Mouse (Mus musculus) spleen, adult 2 months (tissue): Measurements from ENCODE around the gene Ncs1. TPM values are rescaled to one million over a fixed set of nuclear protein-coding genes. Genes with fewer than 3 reads are reported as not detected.

Experiments
- DNase-seq, 2 experiments: peaks; one replicate each; pipeline versions ENCODE4 v3.0.0 to v3.0.0-alpha.2; 2012 to 2021; ENCODE audit warnings: low spot score in 2 of 2, low read depth in 1 of 2
- H3K27ac ChIP-seq: fragments of 200-500 bp; 2 replicates; pipeline ENCODE4 v1.5.1; 2012; ENCODE audit warnings: low read length, inconsistent platforms; ENCODE audit not compliant: insufficient read depth
- H3K27me3 ChIP-seq: fragments of 200-500 bp; 2 replicates; pipeline ENCODE4 v1.6.1; 2012; ENCODE audit warnings: mild to moderate bottlenecking, moderate library complexity, low read length, inconsistent platforms; ENCODE audit not compliant: control insufficient read depth, insufficient read depth
- H3K36me3 ChIP-seq: fragments of 200-500 bp; 2 replicates; pipeline ENCODE4 v1.6.1; 2012; ENCODE audit warnings: mild to moderate bottlenecking, low read length, inconsistent platforms; ENCODE audit not compliant: control insufficient read depth, insufficient read depth
- H3K4me1 ChIP-seq: fragments of 200-500 bp; 2 replicates; pipeline ENCODE4 v1.6.1; 2011; ENCODE audit warnings: inconsistent platforms; ENCODE audit not compliant: control insufficient read depth, insufficient read depth, insufficient read length
- H3K4me3 ChIP-seq: fragments of 200-500 bp; 2 replicates; pipeline ENCODE4 v1.5.1; 2011; ENCODE audit warnings: mild to moderate bottlenecking, inconsistent platforms; ENCODE audit not compliant: insufficient read depth, insufficient read length; ENCODE audit errors: extremely low read depth
- CTCF ChIP-seq: fragments of 200-500 bp; IDR thresholded peaks from 2 replicates; pipeline ENCODE4 v1.5.1; 2011; ENCODE audit warnings: mild to moderate bottlenecking, inconsistent platforms; ENCODE audit not compliant: insufficient read depth, insufficient read length, insufficient replicate concordance; ENCODE audit errors: extremely low read depth
- POLR2A ChIP-seq: fragments of 200-500 bp; IDR thresholded peaks from 2 replicates; pipeline ENCODE4 v1.6.1; 2011; ENCODE audit warnings: low read depth, low read length, inconsistent platforms
- whole genome bisulfite sequencing: fragments of 180-500 bp; shearing (Covaris S2); methylation state at CpG from one replicate; pipeline ENCODE4 v1.1.7; 2018; 5-methylcytosine and 5-hydroxymethylcytosine counted together
- polyA plus RNA-seq: library from polyadenylated mRNA; depleted of rRNA; stranded (reverse); fragments of >200 nt; gene quantifications from 2 replicates; pipeline ENCODE4 v1.2.3, GENCODE M21; 2012

Ncs1 gene
- polyA plus RNA-seq, 1 experiment = 1.3 TPM

DNA sequence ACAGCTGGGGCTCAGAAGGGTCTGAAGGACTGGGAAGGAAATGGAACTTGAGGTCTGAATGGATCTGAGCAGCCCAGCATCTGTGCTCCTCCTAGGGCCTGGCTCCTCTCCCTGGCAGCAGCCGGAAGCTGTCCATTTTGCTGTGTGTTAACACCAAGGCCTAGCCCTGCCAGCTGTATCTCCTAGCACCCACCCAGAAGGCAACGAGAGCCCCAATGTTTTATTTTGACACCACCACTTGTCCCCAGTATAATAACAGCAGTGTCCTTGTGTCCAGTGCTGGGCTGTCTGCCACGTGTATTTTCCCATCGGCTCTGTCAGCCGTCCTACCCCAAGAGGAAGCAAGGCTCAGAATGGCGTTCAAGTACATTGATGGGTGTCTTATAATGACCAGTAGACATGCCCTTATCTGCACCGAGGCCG is 17.4 kb downstream of the Ncs1 start:
- Histone ChIP-seq H3K4me3 (no peak overlapping the region), H3K27me3 (no peaks in the 10 kb centered on the region), H3K36me3 (no peaks in the 10 kb centered on the region), H3K4me1 (peaks cover 4% of the 10 kb centered on the region; the same call in 1 of the 2 replicates), H3K27ac (no peak overlapping the region)
- no peak for DNase-seq
- TF ChIP-seq CTCF (no peak), POLR2A (no peak)
- 87% methylated on average over 8 of the region's 8 CpGs for WGBS

- Histone ChIP-seq H3K27ac (no peak overlapping the region), H3K4me1 (no peaks in the 10 kb centered on the region; the same call in 1 of the 2 replicates), H3K36me3 (no peaks in the 10 kb centered on the region), H3K4me3 (no peak overlapping the region), H3K27me3 (no peaks in the 10 kb centered on the region)
- DNase-seq = no peak
- TF ChIP-seq POLR2A = no peak
- no peak for TF ChIP-seq CTCF
- 43% methylated on average over 10 of the region's 10 CpGs for WGBS
Measured at GRCm38 (mm10) chr2:31263746-31264378, 18.2 kb downstream of the Ncs1 start.

GRCm38 (mm10) chr2:31267447-31267846 is 21.8 kb downstream of the Ncs1 start:
- no peak for DNase-seq
- no peaks in the 10 kb centered on the region for H3K4me1 ChIP-seq
- 90% methylated on average over 6 of the region's 6 CpGs for WGBS
- no peak overlapping the region for H3K27ac ChIP-seq
- H3K4me3 ChIP-seq = no peak overlapping the region
- TF ChIP-seq CTCF = no peak
- no peak for TF ChIP-seq POLR2A
- H3K27me3 ChIP-seq = no peaks in the 10 kb centered on the region
- H3K36me3 ChIP-seq = no peaks in the 10 kb centered on the region

GRCm38 (mm10) chr2:31268631-31269030 is 23.0 kb downstream of the Ncs1 start:
- Histone ChIP-seq H3K27ac (no peak overlapping the region), H3K4me3 (no peak overlapping the region), H3K36me3 (no peaks in the 10 kb centered on the region), H3K4me1 (no peaks in the 10 kb centered on the region), H3K27me3 (no peaks in the 10 kb centered on the region)
- TF ChIP-seq POLR2A (no peak), CTCF (no peak)
- no peak for DNase-seq
- 48% methylated on average over 5 of the region's 5 CpGs for WGBS

DNA sequence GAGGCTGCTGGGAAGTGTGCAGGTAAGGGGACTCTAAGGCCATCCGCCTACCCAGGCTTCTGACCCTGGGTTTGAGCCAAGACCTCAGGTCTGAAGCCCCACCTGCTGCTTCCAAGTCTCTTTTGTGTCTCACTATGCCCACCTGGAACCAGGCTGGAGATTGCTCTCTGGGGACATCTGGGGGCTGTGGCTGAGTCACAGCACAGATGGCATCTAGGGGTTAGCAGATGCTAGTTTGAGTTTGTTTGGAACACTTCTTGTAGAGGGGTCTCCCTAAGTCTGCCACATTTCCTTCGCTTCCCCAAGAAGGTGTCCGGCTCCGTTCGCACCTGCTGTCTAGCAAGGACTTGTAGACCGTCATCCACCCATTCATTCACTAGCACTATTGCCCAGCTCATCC is 23.6 kb downstream of the Ncs1 start:
- no peaks in the 10 kb centered on the region for H3K4me1 ChIP-seq
- no peak overlapping the region for H3K4me3 ChIP-seq
- H3K27ac ChIP-seq = no peak overlapping the region
- 87% methylated on average over 6 of the region's 6 CpGs for WGBS
- H3K27me3 ChIP-seq = no peaks in the 10 kb centered on the region
- no peak for DNase-seq
- H3K36me3 ChIP-seq = no peaks in the 10 kb centered on the region
- no peak for TF ChIP-seq CTCF
- no peak for TF ChIP-seq POLR2A

DNA sequence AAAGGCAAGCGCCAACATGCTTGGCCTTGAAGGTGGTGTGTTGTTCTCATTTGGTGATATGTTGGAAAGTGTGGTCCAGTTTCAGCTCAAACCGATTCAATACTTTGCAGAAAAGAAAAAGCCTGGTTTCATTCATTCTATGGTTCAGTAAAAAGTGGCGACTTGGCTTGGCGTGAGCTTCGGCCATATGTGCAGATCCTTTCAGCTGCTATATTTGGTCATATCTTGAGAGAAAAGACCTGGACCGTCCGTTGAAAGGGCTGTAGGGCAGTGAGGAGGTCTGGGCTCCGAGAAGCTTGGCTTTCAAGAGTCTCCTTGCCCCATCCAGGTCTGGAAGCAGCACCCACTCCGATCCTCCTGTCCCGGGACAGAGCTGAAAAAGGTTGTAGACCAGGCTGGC is 24.2 kb downstream of the Ncs1 start:
- Histone ChIP-seq H3K27ac (no peak overlapping the region), H3K4me3 (no peak overlapping the region), H3K27me3 (no peaks in the 10 kb centered on the region), H3K4me1 (no peaks in the 10 kb centered on the region), H3K36me3 (no peaks in the 10 kb centered on the region)
- DNase-seq = no peak
- TF ChIP-seq CTCF (no peak), POLR2A (no peak)
- WGBS = 90% methylated on average over 10 of the region's 10 CpGs

- TF ChIP-seq CTCF (no peak), POLR2A (no peak)
- no peaks in the 10 kb centered on the region for H3K36me3 ChIP-seq
- H3K4me1 ChIP-seq = no peaks in the 10 kb centered on the region
- 79% methylated on average over 8 of the region's 8 CpGs for WGBS
- H3K27me3 ChIP-seq = no peaks in the 10 kb centered on the region
- DNase-seq = no peak
- H3K4me3 ChIP-seq = no peak overlapping the region
- H3K27ac ChIP-seq = no peak overlapping the region
Measured at GRCm38 (mm10) chr2:31270470-31270869, 24.8 kb downstream of the Ncs1 start.
